Mouse (Mus musculus) testis, adult 2 months (tissue): ENCODE measurements around the gene Parg. TPM values are rescaled to one million over a fixed set of nuclear protein-coding genes. Genes with fewer than 3 reads are reported as not detected.

ENCODE experiments used
- H3K27ac ChIP-seq: fragments of 200-500 bp; 2 replicates; pipeline ENCODE4 v1.5.1; 2012; ENCODE audit warnings: low read depth, low read length; ENCODE audit not compliant: control insufficient read depth, insufficient read depth
- H3K27me3 ChIP-seq: fragments of 200-500 bp; 2 replicates; pipeline ENCODE4 v1.6.1; 2012; ENCODE audit warnings: mild to moderate bottlenecking, low read length, moderate library complexity; ENCODE audit not compliant: control insufficient read depth, insufficient read depth
- H3K36me3 ChIP-seq: fragments of 200-500 bp; 2 replicates; pipeline ENCODE4 v1.6.1; 2012; ENCODE audit warnings: mild to moderate bottlenecking, low read length; ENCODE audit not compliant: control insufficient read depth, insufficient read depth
- H3K4me1 ChIP-seq: fragments of 200-500 bp; 2 replicates; pipeline ENCODE4 v1.6.1; 2012; ENCODE audit warnings: low read length; ENCODE audit not compliant: control insufficient read depth, insufficient read depth
- H3K4me3 ChIP-seq: fragments of 200-500 bp; 2 replicates; pipeline ENCODE4 v1.5.1; 2012; ENCODE audit warnings: low read depth, mild to moderate bottlenecking, low read length, moderate library complexity, mixed read lengths; ENCODE audit not compliant: control insufficient read depth
- CTCF ChIP-seq: fragments of 200-500 bp; IDR thresholded peaks from 2 replicates; pipeline ENCODE4 v1.5.1; 2012; ENCODE audit warnings: low read depth, mild to moderate bottlenecking, inconsistent platforms, low read length, moderate library complexity; ENCODE audit not compliant: control insufficient read depth, insufficient read depth, insufficient replicate concordance
- POLR2A ChIP-seq: fragments of 200-500 bp; IDR thresholded peaks from 2 replicates; pipeline ENCODE4 v1.6.1; 2012; ENCODE audit warnings: low read depth, mild to moderate bottlenecking, inconsistent platforms, low read length, moderate library complexity; ENCODE audit not compliant: control insufficient read depth
- polyA plus RNA-seq: library from polyadenylated mRNA; depleted of rRNA; stranded (reverse); fragments of >200 nt; gene quantifications from 2 replicates; pipeline ENCODE4 v1.2.3, GENCODE M21; 2012; rRNA removed

Gene Parg
- polyA plus RNA-seq, 1 experiment: 7.6 TPM

DNA sequence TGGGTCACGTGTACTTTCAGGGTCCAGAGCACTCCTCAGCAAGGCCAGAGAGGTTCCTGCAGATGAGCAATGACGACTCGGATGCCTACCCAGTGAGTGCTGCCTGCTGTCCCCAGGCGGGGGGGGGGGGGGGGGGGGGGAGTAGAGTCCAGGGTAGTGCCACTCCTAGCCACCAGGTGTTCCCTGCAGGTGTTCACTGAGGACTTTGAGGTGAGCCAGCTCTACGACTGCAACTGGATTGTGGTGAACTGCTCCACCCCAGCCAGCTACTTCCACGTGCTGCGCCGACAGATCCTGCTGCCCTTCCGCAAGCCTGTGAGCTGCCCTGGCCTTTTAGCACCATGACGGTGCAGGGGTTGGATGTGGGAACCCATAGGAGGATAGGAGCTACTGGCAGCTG lies 142.9 kb downstream of the Parg start:
- no peak for TF ChIP-seq CTCF
- no peak for TF ChIP-seq POLR2A
- H3K4me1 ChIP-seq: no peaks in the 10 kb centered on the region
- H3K4me3 ChIP-seq: no peak overlapping the region
- H3K36me3 ChIP-seq: no peaks in the 10 kb centered on the region
- H3K27ac ChIP-seq: no peak overlapping the region
- no peaks in the 10 kb centered on the region for H3K27me3 ChIP-seq

Other genes with a start within 250 kb of the Parg start
- gene Galnt15, start 173.0 kb upstream of the Parg start, polyA plus RNA-seq: 0.26 and 0.65 TPM in 2 replicates
- 23.9 and 24.0 TPM in 2 replicates for gene Oxnad1, start 116.6 kb upstream of the Parg start, polyA plus RNA-seq
- 149 and 193 TPM in 2 replicates for gene Dph3, start 116.2 kb upstream of the Parg start, polyA plus RNA-seq
- gene Msmb, start 59.9 kb upstream of the Parg start, polyA plus RNA-seq: not detected in 2 replicates
- 89.1 and 103 TPM in 2 replicates for gene Ncoa4, start 42.1 kb upstream of the Parg start, polyA plus RNA-seq
- gene Timm23, start 51 bp upstream of the Parg start, polyA plus RNA-seq: 146 and 154 TPM in 2 replicates
- gene Ogdhl, start 120.1 kb downstream of the Parg start, polyA plus RNA-seq: 11.6 and 14.2 TPM in 2 replicates
- 127 and 134 TPM in 2 replicates for gene 1700024G13Rik, start 186.4 kb downstream of the Parg start, polyA plus RNA-seq